Mouse (Mus musculus): ENCODE results near the gene Vsig10. TPM values are rescaled to one million over a fixed set of nuclear protein-coding genes. Genes with fewer than 3 reads are reported as not detected.

Vsig10 gene
- polyA plus RNA-seq (2014; fragmentation: Nextera tagmentation; extraction: Ambion mirVana) = 1.4 and 2.2 TPM in 2 replicates

DNA sequence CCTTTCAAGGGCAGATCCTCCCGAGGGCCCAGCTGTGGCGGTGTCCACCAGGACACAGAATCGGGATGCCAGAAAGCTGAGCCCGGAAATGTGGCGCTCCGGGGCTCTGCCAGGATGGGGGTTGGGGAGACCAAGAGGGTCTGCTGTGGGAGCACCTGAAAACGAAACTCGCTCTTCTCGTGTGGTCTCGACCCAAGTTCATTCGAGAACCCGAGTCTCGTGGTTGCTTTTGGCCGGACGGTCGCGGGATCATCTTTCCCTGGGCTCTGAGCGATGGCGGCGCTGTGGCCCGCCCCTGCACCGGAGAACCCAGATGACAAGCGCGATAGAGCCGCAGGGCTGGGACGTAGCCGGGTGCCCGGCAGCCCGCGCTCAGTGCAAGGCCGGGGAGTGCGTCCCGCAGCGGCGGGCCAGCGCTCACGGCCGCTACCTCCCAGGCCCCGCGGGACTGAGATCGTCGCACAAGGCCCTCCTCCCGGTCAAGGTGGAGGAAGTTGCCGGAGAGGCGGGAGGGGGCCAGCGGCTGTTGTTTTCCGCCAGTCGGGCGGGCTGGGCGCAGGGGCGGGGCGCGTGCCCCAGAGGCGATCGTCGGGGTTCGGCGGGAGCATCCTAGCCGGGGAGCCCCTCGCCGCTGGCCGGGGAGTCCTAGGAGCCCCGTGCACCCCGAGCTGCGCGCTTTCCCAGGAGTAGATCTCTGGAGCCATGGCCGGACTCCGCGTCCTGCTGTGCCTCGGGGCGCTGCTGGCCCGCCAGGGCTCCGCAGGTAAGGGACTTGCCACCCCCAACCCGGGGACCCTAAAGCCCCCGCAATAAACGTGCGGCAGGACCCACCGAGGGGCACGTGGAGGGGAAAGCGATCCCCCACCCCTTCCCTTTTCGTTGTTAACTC is at the start of gene Vsig10:
Vsig10 (plus strand) TSS at position 343 of the 889 bp plus-strand sequence.
- Histone ChIP-seq H3K27ac (ENCODE audit: low read depth, low read length) (no peak within 1 kb of the TSS), H3K4me3 (ENCODE audit: low read depth, low read length) (peak within 1 kb of the TSS; percentile 63), H3K9me3 (ENCODE audit: control insufficient read depth, low read length) (no peaks in the 10 kb centered on the region), H3K9ac (ENCODE audit: low read depth, low read length) (peak within 1 kb of the TSS; percentile 57), H3K4me1 (replicated peaks; ENCODE audit: control insufficient read depth, insufficient read depth, low read length) (peaks cover 6% of the 10 kb centered on the region; the same call in 1 of the 2 replicates), H3K36me3 (ENCODE audit: control insufficient read depth, insufficient read depth, low read length) (no peaks in the 10 kb centered on the region), H3K27me3 (replicated peaks; ENCODE audit: control insufficient read depth, insufficient read depth, low read length) (peaks cover 58% of the 10 kb centered on the region), H3K4me2 (peak within 1 kb of the TSS; percentile 96)
- under 1% methylated on average over 77 of the region's 81 CpGs for WGBS
- DNase-seq (ENCODE audit: low spot score) = peak; percentile 69
- peak; percentile 64 for ATAC-seq (replicated peaks; ENCODE audit: low FRiP score)

GRCm38 (mm10) chr5:117269395-117269794 is 49.5 kb upstream of the Vsig10 start:
- Histone ChIP-seq H3K27me3 (replicated peaks; ENCODE audit: control insufficient read depth, insufficient read depth, low read length) (no peaks in the 10 kb centered on the region), H3K9me3 (ENCODE audit: control insufficient read depth, low read length) (no peaks in the 10 kb centered on the region), H3K4me1 (replicated peaks; ENCODE audit: control insufficient read depth, insufficient read depth, low read length) (no peaks in the 10 kb centered on the region), H3K4me2 (no peak overlapping the region), H3K9ac (ENCODE audit: low read depth, low read length) (no peak overlapping the region), H3K27ac (ENCODE audit: low read depth, low read length) (no peak overlapping the region), H3K36me3 (ENCODE audit: control insufficient read depth, insufficient read depth, low read length) (peaks cover 13% of the 10 kb centered on the region; the same call in 1 of the 2 replicates), H3K4me3 (ENCODE audit: low read depth, low read length) (no peak overlapping the region)
- 97% methylated on average over 12 of the region's 12 CpGs for WGBS
- DNase-seq (ENCODE audit: low spot score) (no peak), ATAC-seq (replicated peaks; ENCODE audit: low FRiP score) (no peak)

DNA sequence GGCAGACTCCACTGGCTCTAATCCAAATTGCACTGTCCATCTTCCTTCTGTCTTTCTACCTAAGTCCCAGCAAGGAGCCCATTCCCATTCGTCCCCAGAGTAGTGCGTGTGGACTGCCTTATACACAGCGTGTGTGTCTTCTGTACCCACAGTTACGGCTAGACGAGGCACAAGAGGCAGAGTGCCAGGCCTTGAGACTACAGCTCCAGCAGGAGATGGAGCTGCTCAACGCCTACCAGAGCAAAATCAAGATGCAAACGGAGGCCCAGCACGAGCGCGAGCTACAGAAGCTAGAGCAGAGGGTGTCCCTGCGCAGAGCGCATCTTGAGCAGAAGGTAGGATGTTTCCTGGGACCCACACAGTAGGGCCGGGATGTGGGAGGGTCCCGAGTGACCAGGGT is 46.9 kb upstream of the Vsig10 start:
- Histone ChIP-seq H3K4me2 (no peak overlapping the region), H3K4me1 (replicated peaks; ENCODE audit: control insufficient read depth, insufficient read depth, low read length) (no peaks in the 10 kb centered on the region), H3K27ac (ENCODE audit: low read depth, low read length) (no peak overlapping the region), H3K36me3 (ENCODE audit: control insufficient read depth, insufficient read depth, low read length) (peaks cover 3% of the 10 kb centered on the region; the same call in 1 of the 2 replicates), H3K9me3 (ENCODE audit: control insufficient read depth, low read length) (no peaks in the 10 kb centered on the region), H3K4me3 (ENCODE audit: low read depth, low read length) (no peak overlapping the region), H3K9ac (ENCODE audit: low read depth, low read length) (no peak overlapping the region), H3K27me3 (replicated peaks; ENCODE audit: control insufficient read depth, insufficient read depth, low read length) (no peaks in the 10 kb centered on the region)
- no peak for ATAC-seq (replicated peaks; ENCODE audit: low FRiP score)
- whole genome bisulfite sequencing = 89% methylated on average over 14 of the region's 14 CpGs
- DNase-seq (ENCODE audit: low spot score) = no peak

GRCm38 (mm10) chr5:117274817-117275216 is 44.1 kb upstream of the Vsig10 start:
- no peak overlapping the region for H3K4me3 ChIP-seq (ENCODE audit: low read depth, low read length)
- H3K9ac ChIP-seq (ENCODE audit: low read depth, low read length) = no peak overlapping the region
- H3K36me3 ChIP-seq (ENCODE audit: control insufficient read depth, insufficient read depth, low read length) = peaks cover 3% of the 10 kb centered on the region; the same call in 1 of the 2 replicates
- no peak overlapping the region for H3K27ac ChIP-seq (ENCODE audit: low read depth, low read length)
- 65% methylated on average over 5 of the region's 5 CpGs for WGBS
- DNase-seq (ENCODE audit: low spot score) (no peak), ATAC-seq (replicated peaks; ENCODE audit: low FRiP score) (no peak)
- H3K4me1 ChIP-seq (replicated peaks; ENCODE audit: control insufficient read depth, insufficient read depth, low read length) = no peaks in the 10 kb centered on the region; the same call in 1 of the 2 replicates
- no peaks in the 10 kb centered on the region for H3K27me3 ChIP-seq (replicated peaks; ENCODE audit: control insufficient read depth, insufficient read depth, low read length)
- H3K4me2 ChIP-seq = no peak overlapping the region
- H3K9me3 ChIP-seq (ENCODE audit: control insufficient read depth, low read length) = no peaks in the 10 kb centered on the region

- no peak overlapping the region for H3K4me3 ChIP-seq (ENCODE audit: low read depth, low read length)
- no peaks in the 10 kb centered on the region for H3K27me3 ChIP-seq (replicated peaks; ENCODE audit: control insufficient read depth, insufficient read depth, low read length)
- WGBS = 93% methylated on average over 6 of the region's 6 CpGs
- H3K27ac ChIP-seq (ENCODE audit: low read depth, low read length) = no peak overlapping the region
- ATAC-seq (replicated peaks; ENCODE audit: low FRiP score) (no peak), DNase-seq (ENCODE audit: low spot score) (no peak)
- H3K9ac ChIP-seq (ENCODE audit: low read depth, low read length) = no peak overlapping the region
- peaks cover 6% of the 10 kb centered on the region; the same call in 1 of the 2 replicates for H3K36me3 ChIP-seq (ENCODE audit: control insufficient read depth, insufficient read depth, low read length)
- no peak overlapping the region for H3K4me2 ChIP-seq
- H3K4me1 ChIP-seq (replicated peaks; ENCODE audit: control insufficient read depth, insufficient read depth, low read length) = no peaks in the 10 kb centered on the region; the same call in 1 of the 2 replicates
- no peaks in the 10 kb centered on the region for H3K9me3 ChIP-seq (ENCODE audit: control insufficient read depth, low read length)
Measured at GRCm38 (mm10) chr5:117277784-117278183, 41.1 kb upstream of the Vsig10 start.

- DNase-seq (ENCODE audit: low spot score) (no peak), ATAC-seq (replicated peaks; ENCODE audit: low FRiP score) (no peak)
- no peak overlapping the region for H3K4me3 ChIP-seq (ENCODE audit: low read depth, low read length)
- H3K36me3 ChIP-seq (ENCODE audit: control insufficient read depth, insufficient read depth, low read length) = peaks cover 12% of the 10 kb centered on the region; the same call in 1 of the 2 replicates
- WGBS = 86% methylated on average over 15 of the region's 15 CpGs
- no peaks in the 10 kb centered on the region for H3K27me3 ChIP-seq (replicated peaks; ENCODE audit: control insufficient read depth, insufficient read depth, low read length)
- no peak overlapping the region for H3K27ac ChIP-seq (ENCODE audit: low read depth, low read length)
- H3K9ac ChIP-seq (ENCODE audit: low read depth, low read length) = no peak overlapping the region
- no peaks in the 10 kb centered on the region for H3K9me3 ChIP-seq (ENCODE audit: control insufficient read depth, low read length)
- no peaks in the 10 kb centered on the region; the same call in 1 of the 2 replicates for H3K4me1 ChIP-seq (replicated peaks; ENCODE audit: control insufficient read depth, insufficient read depth, low read length)
- H3K4me2 ChIP-seq = no peak overlapping the region
Measured at GRCm38 (mm10) chr5:117278809-117279668, 39.8 kb upstream of the Vsig10 start.

DNA sequence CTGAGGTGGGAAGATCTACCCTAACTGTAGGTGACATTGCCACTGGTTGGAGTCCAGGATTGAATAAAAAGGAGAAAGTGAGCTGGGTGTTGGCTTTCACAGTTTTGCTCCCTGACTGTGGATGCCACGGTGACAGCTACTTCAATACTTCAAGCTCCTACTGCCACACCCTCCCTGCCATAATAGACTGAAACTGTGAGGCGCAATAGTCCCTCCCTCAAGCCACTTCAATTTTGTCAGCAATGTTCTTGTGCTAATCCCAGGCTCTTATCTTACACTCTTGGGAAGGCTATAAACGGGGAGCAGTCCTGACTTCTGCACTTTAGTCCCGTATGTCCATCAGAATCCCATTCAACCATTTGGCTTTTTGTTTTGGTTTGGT is 39.2 kb upstream of the Vsig10 start:
- no peak overlapping the region for H3K27ac ChIP-seq (ENCODE audit: low read depth, low read length)
- H3K27me3 ChIP-seq (replicated peaks; ENCODE audit: control insufficient read depth, insufficient read depth, low read length) = no peaks in the 10 kb centered on the region
- H3K4me2 ChIP-seq = no peak overlapping the region
- DNase-seq (ENCODE audit: low spot score) (no peak), ATAC-seq (replicated peaks; ENCODE audit: low FRiP score) (no peak)
- WGBS = 66% methylated on average over 4 of the region's 4 CpGs
- H3K9me3 ChIP-seq (ENCODE audit: control insufficient read depth, low read length) = no peaks in the 10 kb centered on the region
- H3K36me3 ChIP-seq (ENCODE audit: control insufficient read depth, insufficient read depth, low read length) = peaks cover 18% of the 10 kb centered on the region; the same call in 1 of the 2 replicates
- H3K9ac ChIP-seq (ENCODE audit: low read depth, low read length) = no peak overlapping the region
- no peak overlapping the region for H3K4me3 ChIP-seq (ENCODE audit: low read depth, low read length)
- H3K4me1 ChIP-seq (replicated peaks; ENCODE audit: control insufficient read depth, insufficient read depth, low read length) = peaks cover 5% of the 10 kb centered on the region; the same call in 1 of the 2 replicates

DNA sequence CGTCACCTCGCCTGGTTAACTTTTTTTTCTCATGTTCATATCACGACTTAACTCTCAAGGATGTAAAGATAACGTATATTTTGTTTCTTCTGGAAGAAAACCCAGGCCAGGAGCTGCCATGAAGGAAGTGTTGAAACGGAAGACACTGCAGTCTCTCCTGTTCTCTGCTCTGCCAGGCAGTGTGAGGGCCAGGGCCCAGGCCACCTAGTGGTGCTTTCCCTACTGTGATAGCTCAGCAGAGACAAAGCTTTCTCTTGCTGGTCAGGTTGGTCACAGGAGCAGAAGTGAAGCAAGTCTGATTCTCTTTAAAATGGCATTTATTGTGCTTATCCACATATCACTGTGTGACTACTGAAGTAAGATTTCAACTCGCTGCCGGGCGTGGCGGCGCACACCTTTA is 37.3 kb upstream of the Vsig10 start:
- Histone ChIP-seq H3K4me1 (replicated peaks; ENCODE audit: control insufficient read depth, insufficient read depth, low read length) (peaks cover 11% of the 10 kb centered on the region), H3K27ac (ENCODE audit: low read depth, low read length) (no peak overlapping the region), H3K4me2 (no peak overlapping the region), H3K36me3 (ENCODE audit: control insufficient read depth, insufficient read depth, low read length) (peaks cover 22% of the 10 kb centered on the region; the same call in 1 of the 2 replicates), H3K4me3 (ENCODE audit: low read depth, low read length) (no peak overlapping the region), H3K9me3 (ENCODE audit: control insufficient read depth, low read length) (no peaks in the 10 kb centered on the region), H3K27me3 (replicated peaks; ENCODE audit: control insufficient read depth, insufficient read depth, low read length) (no peaks in the 10 kb centered on the region), H3K9ac (ENCODE audit: low read depth, low read length) (no peak overlapping the region)
- no peak for ATAC-seq (replicated peaks; ENCODE audit: low FRiP score)
- 91% methylated on average over 10 of the region's 10 CpGs for WGBS
- DNase-seq (ENCODE audit: low spot score) = no peak

Measured in liver, embryonic 11.5 days (tissue).